8 mouse cellular contexts compared by ENCODE assay signal in the genomic region with DNA sequence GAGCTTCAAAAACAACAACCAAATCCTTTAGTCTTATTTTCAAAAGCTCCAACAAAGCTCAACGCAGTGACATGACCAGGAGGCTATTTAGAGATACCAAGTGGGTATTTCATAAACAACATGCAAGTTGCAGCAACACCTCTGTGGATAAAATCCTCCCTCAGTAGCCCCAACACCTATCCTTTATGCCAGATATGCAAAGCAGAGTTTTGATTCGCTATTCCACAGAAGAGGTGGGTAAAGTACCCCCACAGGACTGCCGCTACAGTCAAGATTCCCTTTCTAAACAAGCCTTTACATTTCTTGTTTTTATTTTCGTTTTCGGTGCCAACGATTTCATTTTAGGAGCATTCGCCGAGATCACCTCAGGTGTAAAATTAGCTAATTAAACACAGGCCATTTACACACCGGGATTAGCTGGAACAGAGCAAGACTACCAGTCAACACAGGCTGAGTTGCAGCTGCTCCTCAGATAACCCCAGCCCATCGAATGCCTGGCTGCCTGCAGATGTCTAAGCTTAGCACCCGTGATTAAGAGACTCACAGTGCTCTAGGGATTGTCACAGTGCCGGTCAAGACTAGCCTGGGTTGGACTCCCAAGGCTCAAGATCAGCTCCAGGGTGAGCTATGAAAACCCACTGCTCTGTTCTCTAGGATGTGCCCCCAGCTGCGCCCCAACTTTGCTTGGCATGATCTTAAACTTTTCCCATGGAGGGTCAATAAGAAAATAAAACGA. TPM values are rescaled to one million over a fixed set of nuclear protein-coding genes. Genes with fewer than 3 reads are reported as not detected.
DNase-seq lines count a peak whose midpoint lies in the region; ATAC-seq and TF ChIP-seq lines count a peak whose summit lies in the region.

No protein-coding gene starts in this region.

- H3K27me3 ChIP-seq in kidney, postnatal 0 days (ENCODE audit: insufficient read depth, low read length): peaks cover 15% of the 10 kb centered on the region
- H3K27me3 ChIP-seq in hindbrain, embryonic 13.5 days: 0 out of 2 replicates have a peak, but pooled peaks cover 6% of the 10 kb centered on the region
- H3K27me3 ChIP-seq in midbrain, embryonic 15.5 days (replicated peaks): 0 out of 2 replicates have a peak, but pooled peaks cover 2% of the 10 kb centered on the region

- peak overlapping the region; percentile 49 for H3K4me3 ChIP-seq in kidney, postnatal 0 days (replicated peaks; ENCODE audit: low read depth, low read length)
- H3K4me3 ChIP-seq in hindbrain, embryonic 13.5 days: peak overlapping the region; percentile 65
- peak overlapping the region; percentile 62 for H3K4me3 ChIP-seq in midbrain, embryonic 15.5 days

- 19% methylated on average over 14 of the region's 14 CpGs for WGBS in kidney, postnatal 0 days
- 15% methylated on average over 14 of the region's 14 CpGs for WGBS in hindbrain, embryonic 13.5 days
- 9% methylated on average over 14 of the region's 14 CpGs for WGBS in midbrain, embryonic 15.5 days

- ATAC-seq in kidney, postnatal 0 days (replicated peaks; ENCODE audit: low FRiP score, low read depth): no peak
- peak; percentile 71 for ATAC-seq in hindbrain, embryonic 13.5 days (ENCODE audit: low FRiP score)
- ATAC-seq in midbrain, embryonic 15.5 days (replicated peaks): peak; percentile 83

- no peaks in the 10 kb centered on the region for H3K9me3 ChIP-seq in kidney, postnatal 0 days (replicated peaks; ENCODE audit: low read length)
- no peaks in the 10 kb centered on the region for H3K9me3 ChIP-seq in hindbrain, embryonic 13.5 days
- no peaks in the 10 kb centered on the region for H3K9me3 ChIP-seq in midbrain, embryonic 15.5 days

- no peaks in the 10 kb centered on the region; the same call in 1 of the 2 replicates for H3K4me1 ChIP-seq in kidney, postnatal 0 days (replicated peaks; ENCODE audit: insufficient read depth, low read length)
- H3K4me1 ChIP-seq in hindbrain, embryonic 13.5 days (replicated peaks): peaks cover 9% of the 10 kb centered on the region
- peaks cover 15% of the 10 kb centered on the region for H3K4me1 ChIP-seq in midbrain, embryonic 15.5 days

- H3K36me3 ChIP-seq in kidney, postnatal 0 days (ENCODE audit: insufficient read depth, low read length): no peaks in the 10 kb centered on the region
- H3K36me3 ChIP-seq in hindbrain, embryonic 13.5 days: no peaks in the 10 kb centered on the region
- no peaks in the 10 kb centered on the region for H3K36me3 ChIP-seq in midbrain, embryonic 15.5 days (replicated peaks)

- DNase-seq in kidney, postnatal 0 days (ENCODE audit: low spot score): peak; percentile 0
- no peak for DNase-seq in kidney, adult 9 months
- peak; percentile 5 for DNase-seq in embryo, embryonic 11.5 days (ENCODE audit: low read depth, low spot score)
- no peak for DNase-seq in T-cell, adult 2 months (ENCODE audit: low spot score)
- no peak for DNase-seq in adrenal gland, postnatal 10 days
- DNase-seq in thymus, postnatal 14 days: no peak

- peak overlapping the region; percentile 94 for H3K4me2 ChIP-seq in kidney, postnatal 0 days (ENCODE audit: low read length)
- H3K4me2 ChIP-seq in hindbrain, embryonic 13.5 days: peak overlapping the region; percentile 91
- peak overlapping the region; percentile 78 for H3K4me2 ChIP-seq in midbrain, embryonic 15.5 days

- 0 out of 2 replicates have a peak overlapping the region, but pooled peaks have one; percentile 13 for H3K9ac ChIP-seq in kidney, postnatal 0 days (ENCODE audit: low read depth, low read length)
- peak overlapping the region; percentile 80 for H3K9ac ChIP-seq in hindbrain, embryonic 13.5 days
- H3K9ac ChIP-seq in midbrain, embryonic 15.5 days: peak overlapping the region; percentile 54

- no peak overlapping the region for H3K27ac ChIP-seq in kidney, postnatal 0 days
- H3K27ac ChIP-seq in hindbrain, embryonic 13.5 days: peak overlapping the region; percentile 69
- H3K27ac ChIP-seq in midbrain, embryonic 15.5 days: peak overlapping the region; percentile 78

- TF ChIP-seq CTCF in kidney, postnatal 0 days (IDR thresholded peaks at IDR 0.05; ENCODE audit: low read depth): no peak

RNA-seq across cellular contexts. Expression of a gene that starts 0.9 kb away (rescaled TPM):
- polyA plus RNA-seq in kidney, postnatal 0 days (2015; fragmentation: Nextera tagmentation; extraction: Ambion mirVana): not detected in 2 replicates
- polyA plus RNA-seq in hindbrain, embryonic 13.5 days (2015; fragmentation: Nextera tagmentation; extraction: Ambion mirVana): 2.7 and 3.0 TPM in 2 replicates
- 3.2 and 3.9 TPM in 2 replicates for polyA plus RNA-seq in midbrain, embryonic 15.5 days (2015; fragmentation: Nextera tagmentation; extraction: Ambion mirVana)
- total RNA-seq in adrenal gland, postnatal 10 days (2021): 10 to 100 TPM; 12.3 to 14.7 TPM

Comparison
In these comparisons a context has a peak if more than half of its experiments do, and no peak if none do; other contexts are left out.
1. DNase-seq: peak in kidney, postnatal 0 days (single experiment) and embryo, embryonic 11.5 days (single experiment); none in kidney, adult 9 months (single experiment), T-cell, adult 2 months (single experiment), adrenal gland, postnatal 10 days (single experiment) and thymus, postnatal 14 days (single experiment).
2. H3K9ac ChIP-seq: peak in every context shown above with its lines; median percentile 80 in hindbrain, embryonic 13.5 days; 54 in midbrain, embryonic 15.5 days; 13 in kidney, postnatal 0 days.
3. Peak in every context shown above with its lines, with median percentiles within 50 percentile points of each other: H3K4me2 ChIP-seq and H3K4me3 ChIP-seq.